ENCODE assay signal across 8 mouse cellular contexts in genomic region chr13:29854876-29855275, GRCm38 (mm10). TPM values are rescaled to one million over a fixed set of nuclear protein-coding genes. Genes with fewer than 3 reads are reported as not detected.
DNase-seq lines count a peak whose midpoint lies in the region; ATAC-seq and TF ChIP-seq lines count a peak whose summit lies in the region.

No protein-coding gene starts in this region.

- no peaks in the 10 kb centered on the region for H3K27me3 ChIP-seq in heart, embryonic 13.5 days (replicated peaks)
- H3K27me3 ChIP-seq in G1E (ENCODE audit: insufficient read depth, low read length) = no peaks in the 10 kb centered on the region
- H3K27me3 ChIP-seq in hindbrain, embryonic 12.5 days = no peaks in the 10 kb centered on the region
- no peaks in the 10 kb centered on the region for H3K27me3 ChIP-seq in midbrain, embryonic 10.5 days (ENCODE audit: low read depth, poor library complexity, severe bottlenecking)

- H3K36me3 ChIP-seq in heart, embryonic 13.5 days = peaks cover 26% of the 10 kb centered on the region
- peaks cover 36% of the 10 kb centered on the region for H3K36me3 ChIP-seq in G1E (replicated peaks)
- no peaks in the 10 kb centered on the region for H3K36me3 ChIP-seq in hindbrain, embryonic 12.5 days
- H3K36me3 ChIP-seq in midbrain, embryonic 10.5 days = peaks cover 27% of the 10 kb centered on the region

- WGBS in heart, embryonic 13.5 days = under 1% methylated on average over 5 of the region's 5 CpGs
- WGBS in hindbrain, embryonic 12.5 days = 2% methylated on average over 5 of the region's 5 CpGs
- WGBS in midbrain, embryonic 10.5 days = 2% methylated on average over 5 of the region's 5 CpGs

- H3K4me3 ChIP-seq in heart, embryonic 13.5 days = peak overlapping the region; percentile 92
- H3K4me3 ChIP-seq in G1E (ENCODE audit: low read depth, low read length) = peak overlapping the region; percentile 79
- peak overlapping the region; percentile 65 for H3K4me3 ChIP-seq in hindbrain, embryonic 12.5 days
- peak overlapping the region; percentile 76 for H3K4me3 ChIP-seq in midbrain, embryonic 10.5 days

- peaks cover 19% of the 10 kb centered on the region for H3K4me1 ChIP-seq in heart, embryonic 13.5 days
- H3K4me1 ChIP-seq in G1E (ENCODE audit: insufficient read depth, low read depth, low read length) = peaks cover 23% of the 10 kb centered on the region
- H3K4me1 ChIP-seq in hindbrain, embryonic 12.5 days = peaks cover 8% of the 10 kb centered on the region; the same call in 1 of the 2 replicates
- H3K4me1 ChIP-seq in midbrain, embryonic 10.5 days = peaks cover 21% of the 10 kb centered on the region

- ATAC-seq in heart, embryonic 13.5 days (ENCODE audit: extremely low read depth, insufficient number of reproducible peaks, low FRiP score, low TSS enrichment) = no peak
- no peak for ATAC-seq in G1E (ENCODE audit: extremely low read depth, insufficient number of reproducible peaks, low FRiP score, poor library complexity, severe bottlenecking)
- ATAC-seq in hindbrain, embryonic 12.5 days (ENCODE audit: low FRiP score) = no peak
- ATAC-seq in frontal cortex, adult (ENCODE audit: low TSS enrichment) = no peak

- H3K9ac ChIP-seq in heart, embryonic 13.5 days = peak overlapping the region; percentile 91
- peak overlapping the region; percentile 74 for H3K9ac ChIP-seq in hindbrain, embryonic 12.5 days

- no peak for TF ChIP-seq CTCF in G1E (IDR thresholded peaks at IDR 0.05; ENCODE audit: low read depth, low read length)

- H3K9me3 ChIP-seq in heart, embryonic 13.5 days = no peaks in the 10 kb centered on the region
- no peaks in the 10 kb centered on the region for H3K9me3 ChIP-seq in G1E (replicated peaks)
- H3K9me3 ChIP-seq in hindbrain, embryonic 12.5 days (replicated peaks) = no peaks in the 10 kb centered on the region
- H3K9me3 ChIP-seq in midbrain, embryonic 10.5 days (replicated peaks) = no peaks in the 10 kb centered on the region

- H3K4me2 ChIP-seq in heart, embryonic 13.5 days = peak overlapping the region; percentile 77
- H3K4me2 ChIP-seq in hindbrain, embryonic 12.5 days (replicated peaks) = peak overlapping the region; percentile 76

- DNase-seq in heart, adult 18-20 months = no peak
- DNase-seq in G1E (ENCODE audit: low spot score) = no peak
- DNase-seq in midbrain, embryonic 10.5 days (ENCODE audit: low spot score) = no peak
- DNase-seq in ovary, postnatal 14 days (ENCODE audit: low spot score) = no peak
- DNase-seq in urinary bladder, postnatal 36 days (ENCODE audit: low spot score in 2 of 2) = no peak

- peak overlapping the region; percentile 93 for H3K27ac ChIP-seq in heart, embryonic 13.5 days (replicated peaks)
- peak overlapping the region; percentile 72 for H3K27ac ChIP-seq in hindbrain, embryonic 12.5 days
- H3K27ac ChIP-seq in midbrain, embryonic 10.5 days (replicated peaks) = peak overlapping the region; percentile 90

RNA-seq across cellular contexts. Expression of gene Cdkal1, which starts 0.6 kb away (rescaled TPM):
- polyA plus RNA-seq in heart, embryonic 13.5 days (2015; fragmentation: Nextera tagmentation; extraction: Ambion mirVana) = 19.7 and 23.7 TPM in 2 replicates
- 10 to 100 TPM; 25.8 to 32.5 TPM for total RNA-seq in heart, adult 18-20 months (2021)
- total RNA-seq in G1E (2014; fragmentation: Nextera tagmentation) (35.6 and 64.7 TPM in 2 replicates), G1E (2017) (50.3 and 53.9 TPM in 2 replicates)
- 0.66 and 0.98 TPM in 2 replicates for polyA plus RNA-seq in G1E (2012)
- polyA plus RNA-seq in hindbrain, embryonic 12.5 days (2016; fragmentation: Nextera tagmentation; extraction: Ambion mirVana) = 31.4 and 37.0 TPM in 2 replicates
- polyA plus RNA-seq in midbrain, embryonic 10.5 days (2016; fragmentation: Nextera tagmentation; extraction: Ambion mirVana) = 32.4 and 32.7 TPM in 2 replicates

Comparison
In these comparisons a context has a peak if more than half of its experiments do, and no peak if none do; other contexts are left out.
1. RNA of gene Cdkal1, which starts 0.6 kb away (polyA plus RNA-seq): 32.4 to 32.7 TPM in midbrain, embryonic 10.5 days, 31.4 to 37.0 TPM in hindbrain, embryonic 12.5 days and 19.7 to 23.7 TPM in heart, embryonic 13.5 days; 0.66 to 0.98 TPM in G1E; every median in the first group is over 10 times any median in the second.
2. Peak in every context shown above with its lines, with median percentiles within 50 percentile points of each other: H3K27ac ChIP-seq and H3K4me3 ChIP-seq.